In genomic region chr7:25802241-25803125, GRCm38 (mm10) we compare ENCODE assay signal across 8 mouse cellular contexts. TPM values are rescaled to one million over a fixed set of nuclear protein-coding genes. Genes with fewer than 3 reads are reported as not detected.
DNase-seq lines count a peak whose midpoint lies in the region; ATAC-seq lines count a peak whose summit lies in the region.

No protein-coding gene starts in this region.

- peak; percentile 60 for DNase-seq in ES-CJ7 (ENCODE audit: low read depth, low spot score)
- peak; percentile 86 for DNase-seq in embryo, embryonic 10 days (ENCODE audit: low spot score)
- DNase-seq in heart, adult 9 months (ENCODE audit: low spot score in 2 of 2): peak; percentile 93
- DNase-seq in lung, postnatal 10 days: peak; percentile 91
- peak; percentile 80 for DNase-seq in yolk sac, embryonic 10.5 days (ENCODE audit: low spot score)
- DNase-seq in right cerebral cortex, adult 18-20 months: no peak
- DNase-seq in right cerebral cortex, adult 2 months (ENCODE audit: low spot score in 2 of 2): no peak

- WGBS in kidney, embryonic 14.5 days: 23% methylated on average over 24 of the region's 24 CpGs

- H3K27me3 ChIP-seq in kidney, embryonic 14.5 days (ENCODE audit: control insufficient read depth, insufficient read depth, low read length): no peaks in the 10 kb centered on the region

- H3K36me3 ChIP-seq in kidney, embryonic 14.5 days (ENCODE audit: control insufficient read depth, insufficient read depth, low read length): no peaks in the 10 kb centered on the region

- H3K27ac ChIP-seq in kidney, embryonic 14.5 days (ENCODE audit: low read depth, low read length): peak overlapping the region; percentile 87

- H3K4me1 ChIP-seq in kidney, embryonic 14.5 days (ENCODE audit: control insufficient read depth, insufficient read depth, low read length): peaks cover 16% of the 10 kb centered on the region

- H3K4me2 ChIP-seq in kidney, embryonic 14.5 days (replicated peaks; ENCODE audit: low read depth, low read length): peak overlapping the region; percentile 42

- H3K9me3 ChIP-seq in kidney, embryonic 14.5 days (ENCODE audit: control insufficient read depth, low read length): no peaks in the 10 kb centered on the region

- peak overlapping the region; percentile 23; the same call in 1 of the 2 replicates for H3K9ac ChIP-seq in kidney, embryonic 14.5 days (ENCODE audit: low read depth, low read length)

- peak overlapping the region; percentile 17; the same call in 1 of the 2 replicates for H3K4me3 ChIP-seq in kidney, embryonic 14.5 days (ENCODE audit: low read length)

- ATAC-seq in kidney, embryonic 14.5 days (ENCODE audit: low FRiP score, low TSS enrichment): peak; percentile 81

RNA-seq across cellular contexts. Expression of gene Axl, which starts 14.0 kb away (rescaled TPM):
- 75.3 and 75.5 TPM in 2 replicates for polyA plus RNA-seq in kidney, embryonic 14.5 days (2014; fragmentation: Nextera tagmentation; extraction: Ambion mirVana)

RNA-seq across cellular contexts. Expression of gene Cyp2s1, which starts 14.2 kb away (rescaled TPM):
- polyA plus RNA-seq in kidney, embryonic 14.5 days (2014; fragmentation: Nextera tagmentation; extraction: Ambion mirVana): 9.3 and 13.4 TPM in 2 replicates

RNA-seq across cellular contexts. Expression of gene Hnrnpul1, which starts 47.9 kb away (rescaled TPM):
- polyA plus RNA-seq in kidney, embryonic 14.5 days (2014; fragmentation: Nextera tagmentation; extraction: Ambion mirVana): 65.6 and 86.2 TPM in 2 replicates

Comparison
In these comparisons a context has a peak if more than half of its experiments do, and no peak if none do; other contexts are left out.
1. DNase-seq: peak in ES-CJ7 (single experiment), embryo, embryonic 10 days (single experiment), heart, adult 9 months (2 of 2), lung, postnatal 10 days (single experiment) and yolk sac, embryonic 10.5 days (single experiment); none in right cerebral cortex, adult 18-20 months (single experiment) and right cerebral cortex, adult 2 months (0 of 2).